Mouse (Mus musculus) neural tube, embryonic 11.5 days (tissue): ENCODE measurements around the gene Ctf2. TPM values are rescaled to one million over a fixed set of nuclear protein-coding genes. Genes with fewer than 3 reads are reported as not detected.

ENCODE experiments used
- ATAC-seq: fragments of 200-750 bp; cut with Nextera tagmentation; 2 replicates; pipeline ENCODE4 v1.8.0; 2017; ENCODE audit warnings: moderate number of reproducible peaks, mild to moderate bottlenecking, moderate TSS enrichment, moderate library complexity; ENCODE audit not compliant: insufficient read depth, low FRiP score, low TSS enrichment
- DNase-seq: peaks from one replicate; pipeline ENCODE4 v3.0.0-alpha.2; 2015; ENCODE audit warnings: low spot score
- H3K27ac ChIP-seq: fragments of 300-500 bp; sonication (generic); 2 replicates; pipeline ENCODE4 v1.5.1; 2014; ENCODE audit warnings: low read depth, mild to moderate bottlenecking, low read length
- H3K27me3 ChIP-seq: fragments of 300-500 bp; sonication (generic); 2 replicates; pipeline ENCODE4 v1.6.1; 2014; ENCODE audit warnings: mild to moderate bottlenecking, low read length, mixed read lengths; ENCODE audit not compliant: control insufficient read depth, insufficient read depth
- H3K36me3 ChIP-seq: fragments of 300-500 bp; sonication (generic); 2 replicates; pipeline ENCODE4 v1.6.1; 2014; ENCODE audit warnings: mild to moderate bottlenecking, low read length, moderate library complexity, mixed read lengths; ENCODE audit not compliant: control insufficient read depth, insufficient read depth
- H3K4me1 ChIP-seq: fragments of 300-500 bp; sonication (generic); 2 replicates; pipeline ENCODE4 v1.6.1; 2014; ENCODE audit warnings: low read length, mixed read lengths; ENCODE audit not compliant: control insufficient read depth, insufficient read depth
- H3K4me2 ChIP-seq: fragments of 300-500 bp; sonication (generic); 2 replicates; pipeline ENCODE4 v1.6.1; 2014; ENCODE audit warnings: low read depth, mild to moderate bottlenecking, moderate library complexity
- H3K4me3 ChIP-seq: fragments of 300-500 bp; sonication (generic); 2 replicates; pipeline ENCODE4 v1.5.1; 2014; ENCODE audit warnings: low read depth, low read length
- H3K9ac ChIP-seq: fragments of 300-500 bp; sonication (generic); 2 replicates; pipeline ENCODE4 v1.6.1; 2014; ENCODE audit warnings: mild to moderate bottlenecking, low read length
- H3K9me3 ChIP-seq: fragments of 300-500 bp; sonication (generic); 2 replicates; pipeline ENCODE4 v1.6.1; 2016; ENCODE audit warnings: low read length; ENCODE audit not compliant: control insufficient read depth
- WGBS: fragments of 180-500 bp; shearing (Covaris S2); extraction: QIAGEN DNeasy Blood & Tissue Kit; methylation state at CpG from one replicate; pipeline ENCODE4 v1.1.7; 2014; 5-methylcytosine and 5-hydroxymethylcytosine counted together
- microRNA counts: library from miRNA; unstranded; fragments of <30 nt; microRNA quantifications from one replicate; lab custom pipeline; 2015
- microRNA-seq: library from miRNA; unstranded; fragments of <30 nt; microRNA quantifications from one replicate; pipeline ENCODE4, GENCODE M21; 2016
- polyA plus RNA-seq: library from polyadenylated mRNA; unstranded; fragments of >200 nt; fragmentation: Nextera tagmentation; extraction: Ambion mirVana; gene quantifications from 2 replicates; pipeline ENCODE4 v1.2.1, GENCODE M21; 2014

Ctf2 gene
- polyA plus RNA-seq, 1 experiment from 2014 or later = not detected

DNA sequence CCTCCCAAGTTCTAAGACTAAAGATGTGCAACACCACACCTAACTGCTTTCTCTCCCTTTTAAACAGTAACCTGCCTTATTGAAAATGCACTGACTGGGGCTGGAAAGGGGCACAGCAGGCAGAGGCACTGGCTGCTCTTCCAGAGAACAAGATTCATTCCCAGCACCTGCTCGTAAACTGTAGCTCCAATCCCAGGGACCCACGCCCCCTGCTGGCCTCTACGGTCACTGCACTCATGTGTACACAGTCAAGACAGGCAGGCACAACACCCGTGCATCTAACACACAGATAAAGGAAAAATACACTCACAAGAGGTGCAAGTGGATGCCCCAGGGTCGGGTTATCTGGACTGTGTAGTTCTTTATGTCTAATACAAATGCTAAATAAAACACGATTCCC is 54.9 kb downstream of the Ctf2 start:
- Histone ChIP-seq H3K27me3 (no peaks in the 10 kb centered on the region), H3K4me3 (no peak overlapping the region), H3K4me2 (no peak overlapping the region), H3K27ac (no peak overlapping the region), H3K9me3 (no peaks in the 10 kb centered on the region), H3K4me1 (no peaks in the 10 kb centered on the region), H3K9ac (no peak overlapping the region), H3K36me3 (no peaks in the 10 kb centered on the region)
- DNase-seq (peak; percentile 50), ATAC-seq (no peak)
- 73% methylated on average over 6 of the region's 6 CpGs for WGBS

DNA sequence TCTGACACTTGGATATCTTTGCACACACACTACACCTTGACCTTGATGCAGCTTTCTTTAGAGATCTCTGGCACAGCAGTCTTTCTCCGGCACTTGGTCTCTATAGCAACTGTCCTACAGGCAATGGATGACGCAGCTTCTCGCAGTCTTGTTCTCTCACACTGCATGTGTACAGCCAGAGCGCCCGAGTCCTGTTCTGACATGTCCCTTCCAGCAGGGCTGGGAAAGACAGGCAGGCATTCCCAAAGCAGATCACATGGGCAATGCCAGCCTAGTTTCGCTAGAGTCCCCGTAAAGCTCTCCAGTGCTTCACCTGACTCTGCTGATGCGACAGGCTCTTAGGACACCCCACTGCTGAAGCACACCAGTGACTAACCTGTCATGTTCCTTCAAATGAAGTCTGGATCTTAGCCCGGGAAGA is 56.6 kb downstream of the Ctf2 start:
- ATAC-seq = no peak
- no peak for DNase-seq
- Histone ChIP-seq H3K4me2 (no peak overlapping the region), H3K36me3 (no peaks in the 10 kb centered on the region; the same call in 1 of the 2 replicates), H3K27me3 (no peaks in the 10 kb centered on the region), H3K4me3 (no peak overlapping the region), H3K27ac (no peak overlapping the region), H3K4me1 (no peaks in the 10 kb centered on the region), H3K9me3 (no peaks in the 10 kb centered on the region), H3K9ac (no peak overlapping the region)
- WGBS = 85% methylated on average over 9 of the region's 9 CpGs

DNA sequence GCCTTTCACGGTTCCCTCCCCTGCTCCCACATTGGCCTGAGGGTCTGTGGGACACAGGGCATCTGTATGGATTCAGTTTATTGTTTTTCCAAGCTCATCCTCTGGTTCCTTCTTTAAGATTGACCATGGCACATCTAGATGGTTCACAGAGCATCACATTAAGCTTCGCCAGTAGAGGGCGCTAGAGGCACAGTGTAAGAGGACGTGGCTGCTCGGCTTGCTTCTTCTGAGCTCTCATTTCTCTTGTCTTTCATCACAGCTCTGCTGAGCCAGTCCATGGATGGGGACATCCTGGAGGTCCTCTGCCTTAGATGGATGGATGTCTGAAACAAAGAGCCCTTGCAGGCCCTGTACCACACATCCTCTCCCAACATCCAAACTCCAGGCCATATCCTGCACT is 57.0 kb downstream of the Ctf2 start:
- no peaks in the 10 kb centered on the region for H3K4me1 ChIP-seq
- no peaks in the 10 kb centered on the region for H3K27me3 ChIP-seq
- no peaks in the 10 kb centered on the region for H3K9me3 ChIP-seq
- H3K4me3 ChIP-seq = no peak overlapping the region
- WGBS = 5% methylated on average over 5 of the region's 5 CpGs
- H3K4me2 ChIP-seq = no peak overlapping the region
- DNase-seq = peak; percentile 86
- H3K36me3 ChIP-seq = no peaks in the 10 kb centered on the region; the same call in 1 of the 2 replicates
- H3K27ac ChIP-seq = no peak overlapping the region
- no peak for ATAC-seq
- H3K9ac ChIP-seq = no peak overlapping the region

DNA sequence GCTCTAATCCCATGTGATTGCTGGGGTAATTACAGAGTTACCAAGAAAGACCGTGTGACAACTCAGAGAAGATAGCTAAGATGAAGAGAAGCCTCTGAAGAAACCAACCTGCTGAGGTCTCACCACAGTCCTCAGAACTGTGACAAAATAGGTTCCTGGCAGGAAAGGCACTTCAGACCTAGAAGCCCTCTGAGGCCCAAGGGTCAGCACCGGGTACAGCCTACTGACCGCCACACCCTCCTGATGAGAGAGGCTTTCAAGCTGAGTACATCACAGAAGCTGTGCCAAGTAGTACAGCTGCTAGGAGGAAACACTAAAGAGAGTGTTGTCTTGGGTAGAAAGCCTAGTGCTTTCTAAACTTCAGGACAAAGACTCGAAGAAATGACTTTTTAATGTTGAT is 59.2 kb downstream of the Ctf2 start:
- WGBS = 78% methylated on average over 4 of the region's 4 CpGs
- Histone ChIP-seq H3K27me3 (no peaks in the 10 kb centered on the region), H3K36me3 (no peaks in the 10 kb centered on the region; the same call in 1 of the 2 replicates), H3K4me2 (no peak overlapping the region), H3K9me3 (no peaks in the 10 kb centered on the region), H3K9ac (no peak overlapping the region), H3K4me1 (no peaks in the 10 kb centered on the region), H3K27ac (no peak overlapping the region), H3K4me3 (no peak overlapping the region)
- ATAC-seq (no peak), DNase-seq (no peak)

DNA sequence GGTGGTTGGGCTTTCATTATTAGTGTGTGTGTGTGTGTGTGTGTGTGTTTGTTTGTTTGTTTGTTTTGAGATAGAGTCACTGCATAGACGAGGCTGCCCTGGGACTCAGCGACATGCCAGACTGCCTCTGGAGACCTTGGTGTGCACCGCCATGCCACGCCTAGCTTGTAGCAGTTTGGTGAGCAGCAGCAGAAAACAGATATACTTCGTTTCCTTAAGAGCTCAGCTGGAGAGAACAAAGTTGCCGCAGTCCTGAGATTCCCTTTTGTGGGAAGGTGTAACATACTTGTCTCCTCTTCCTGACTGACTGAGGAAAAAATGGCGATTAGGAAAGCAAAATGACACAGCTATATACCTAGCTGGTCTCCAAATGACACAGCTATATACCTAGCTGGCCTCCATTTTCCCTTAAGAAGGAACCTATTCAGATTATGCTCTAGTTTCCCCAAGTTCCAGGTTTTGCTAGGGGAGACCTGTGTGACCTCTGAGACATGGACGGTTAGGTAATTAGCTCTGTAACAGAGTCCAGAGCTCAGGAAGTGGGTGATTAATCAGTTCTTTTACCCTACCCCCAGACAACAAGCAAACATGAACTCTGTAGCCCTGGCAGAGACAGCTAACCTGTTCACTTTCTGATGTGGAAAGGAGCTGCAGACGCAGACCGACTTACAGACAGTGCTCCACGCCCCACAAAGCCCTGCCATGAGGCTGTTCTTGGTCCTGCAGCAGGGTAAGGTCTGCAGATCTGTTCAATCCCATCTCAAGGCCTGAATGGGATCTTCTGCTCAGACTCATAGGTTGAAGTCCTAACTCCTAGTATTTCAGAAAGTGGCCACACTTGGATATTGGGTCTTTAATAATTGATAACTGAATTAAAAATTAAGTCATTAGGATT is 59.8 kb downstream of the Ctf2 start:
- H3K4me3 ChIP-seq = no peak overlapping the region
- H3K9ac ChIP-seq = no peak overlapping the region
- H3K36me3 ChIP-seq = no peaks in the 10 kb centered on the region; the same call in 1 of the 2 replicates
- WGBS = 85% methylated on average over 11 of the region's 11 CpGs
- ATAC-seq = no peak
- no peaks in the 10 kb centered on the region for H3K9me3 ChIP-seq
- H3K4me2 ChIP-seq = no peak overlapping the region
- no peaks in the 10 kb centered on the region for H3K4me1 ChIP-seq
- DNase-seq = no peak
- no peaks in the 10 kb centered on the region for H3K27me3 ChIP-seq
- H3K27ac ChIP-seq = no peak overlapping the region

MicroRNAs encoded within 50 kb of the gene (microRNA counts, 519-probe panel; counts per million panel counts)
- 3,260 counts per million, percentile 66 among the panel's probes with 10 or more counts for microRNA mmu-miR-762 (lab: Ali Mortazavi, UCI)

Small RNA genes lying within 50 kb of the gene (microRNA-seq; reads per million reads assigned to microRNA genes)
- gene Mir762 = not detected

Other genes with a start within 250 kb of the Ctf2 start
- gene Srcap, start 220.2 kb downstream of the Ctf2 start, polyA plus RNA-seq = 58.3 and 66.0 TPM in 2 replicates
- 18.4 TPM in 2 replicates for gene Gm42715, start 212.6 kb downstream of the Ctf2 start, polyA plus RNA-seq
- gene Tmem265, start 170.8 kb downstream of the Ctf2 start, polyA plus RNA-seq = 6.9 and 9.2 TPM in 2 replicates
- 45.1 and 55.1 TPM in 2 replicates for gene Phkg2, start 158.8 kb downstream of the Ctf2 start, polyA plus RNA-seq
- 12.2 and 12.8 TPM in 2 replicates for gene Ccdc189, start 143.6 kb downstream of the Ctf2 start, polyA plus RNA-seq
- 45.3 and 50.9 TPM in 2 replicates for gene Rnf40, start 143.4 kb downstream of the Ctf2 start, polyA plus RNA-seq
- 34.5 and 37.9 TPM in 2 replicates for gene Zfp629, start 116.4 kb downstream of the Ctf2 start, polyA plus RNA-seq
- gene Bcl7c, start 23.2 kb downstream of the Ctf2 start, polyA plus RNA-seq = 54.5 and 55.5 TPM in 2 replicates
- 6.0 and 8.8 TPM in 2 replicates for gene Ctf1, start 19.4 kb downstream of the Ctf2 start, polyA plus RNA-seq
- 6.7 and 7.7 TPM in 2 replicates for gene Fbxl19, start 12.4 kb upstream of the Ctf2 start, polyA plus RNA-seq
- 5.5 and 6.5 TPM in 2 replicates for gene Orai3, start 37.6 kb upstream of the Ctf2 start, polyA plus RNA-seq
- gene Setd1a, start 44.5 kb upstream of the Ctf2 start, polyA plus RNA-seq = 27.2 and 28.5 TPM in 2 replicates
- not detected in 2 replicates for gene Gm49388, start 53.4 kb upstream of the Ctf2 start, polyA plus RNA-seq
- 7.1 and 8.3 TPM in 2 replicates for gene Hsd3b7, start 68.4 kb upstream of the Ctf2 start, polyA plus RNA-seq
- 10.4 and 10.7 TPM in 2 replicates for gene Stx4a, start 92.1 kb upstream of the Ctf2 start, polyA plus RNA-seq
- gene Stx1b, start 92.4 kb upstream of the Ctf2 start, polyA plus RNA-seq = 7.8 and 8.1 TPM in 2 replicates
- gene Zfp646, start 144.1 kb upstream of the Ctf2 start, polyA plus RNA-seq = 19.8 and 21.9 TPM in 2 replicates
- gene Zfp668, start 144.7 kb upstream of the Ctf2 start, polyA plus RNA-seq = 26.6 and 30.6 TPM in 2 replicates
- 0.46 and 0.61 TPM in 2 replicates for gene Prss53, start 158.8 kb upstream of the Ctf2 start, polyA plus RNA-seq
- gene Gm21974, start 163.3 kb upstream of the Ctf2 start, polyA plus RNA-seq = not detected in 2 replicates
- gene Vkorc1, start 163.5 kb upstream of the Ctf2 start, polyA plus RNA-seq = 53.9 and 59.6 TPM in 2 replicates
- gene Bckdk, start 171.9 kb upstream of the Ctf2 start, polyA plus RNA-seq = 99.7 and 109 TPM in 2 replicates
- gene Kat8, start 180.3 kb upstream of the Ctf2 start, polyA plus RNA-seq = 52.3 and 56.6 TPM in 2 replicates
- 1.6 and 2.0 TPM in 2 replicates for gene Prss8, start 197.9 kb upstream of the Ctf2 start, polyA plus RNA-seq
- 11.6 and 11.7 TPM in 2 replicates for gene Prss36, start 214.6 kb upstream of the Ctf2 start, polyA plus RNA-seq
- gene Fus, start 235.3 kb upstream of the Ctf2 start, polyA plus RNA-seq = 48.1 and 51.6 TPM in 2 replicates